Mouse (Mus musculus): ENCODE measurements around the gene Sult1c2.
"Not testable (repeated sequence)": the region's sequence is repeated elsewhere in the genome, so short reads cannot be mapped to it uniquely, and the experiment has no call there.

The Sult1c2 gene

GRCm38 (mm10) chr17:53846206-53846605 is at the start of gene Sult1c2:
Sult1c2 (minus strand) TSS chr17:53846339.
- no peak for DNase-seq (ENCODE audit: low read depth, low spot score)

- not testable (repeated sequence) for DNase-seq (ENCODE audit: low read depth, low spot score)
Measured at GRCm38 (mm10) chr17:53879006-53879675, 33.0 kb upstream of the Sult1c2 start.

GRCm38 (mm10) chr17:53874433-53874832 is 28.3 kb upstream of the Sult1c2 start:
- DNase-seq (ENCODE audit: low read depth, low spot score) = no peak

GRCm38 (mm10) chr17:53872192-53872591 is 26.1 kb upstream of the Sult1c2 start:
- DNase-seq (ENCODE audit: low read depth, low spot score) = no peak

GRCm38 (mm10) chr17:53869931-53870330 is 23.8 kb upstream of the Sult1c2 start:
- no peak for DNase-seq (ENCODE audit: low read depth, low spot score)

- no peak for DNase-seq (ENCODE audit: low read depth, low spot score)
Measured at GRCm38 (mm10) chr17:53865260-53865955, 19.3 kb upstream of the Sult1c2 start.

GRCm38 (mm10) chr17:53860548-53860947 is 14.4 kb upstream of the Sult1c2 start:
- no peak for DNase-seq (ENCODE audit: low read depth, low spot score)

- no peak for DNase-seq (ENCODE audit: low read depth, low spot score)
Measured at GRCm38 (mm10) chr17:53854992-53855391, 8.9 kb upstream of the Sult1c2 start.

GRCm38 (mm10) chr17:53845796-53846195 is 343 bp downstream of the Sult1c2 start:
- no peak for DNase-seq (ENCODE audit: low read depth, low spot score)

- peak; percentile 5 for DNase-seq (ENCODE audit: low read depth, low spot score)
Measured at GRCm38 (mm10) chr17:53833366-53833765, 12.8 kb downstream of the Sult1c2 start.

- not testable (repeated sequence) for DNase-seq (ENCODE audit: low read depth, low spot score)
Measured at GRCm38 (mm10) chr17:53803974-53804373, 42.2 kb downstream of the Sult1c2 start.

GRCm38 (mm10) chr17:53783381-53783780 is 62.8 kb downstream of the Sult1c2 start:
- DNase-seq (ENCODE audit: low read depth, low spot score) = no peak

Measured in CD4-positive helper T cell, adult 2 months (primary cell).